Mouse (Mus musculus) brain, embryonic 14.5 days (tissue): Measurements from ENCODE around the gene Npr1.

Source experiments
- CTCF ChIP-seq: fragments of 200-500 bp; IDR thresholded peaks from 2 replicates; pipeline ENCODE4 v1.5.1; 2012; ENCODE audit warnings: inconsistent platforms, mild to moderate bottlenecking, moderate library complexity, borderline replicate concordance; ENCODE audit not compliant: insufficient read depth, insufficient read length; ENCODE audit errors: extremely low read depth
- POLR2A ChIP-seq: fragments of 200-500 bp; IDR thresholded peaks from 2 replicates; pipeline ENCODE4 v1.6.1; 2012; ENCODE audit warnings: mild to moderate bottlenecking, inconsistent platforms, borderline replicate concordance; ENCODE audit not compliant: poor library complexity, insufficient read depth, insufficient read length, severe bottlenecking; ENCODE audit errors: extremely low read depth

GRCm38 (mm10) chr3:90512276-90512675 lies 46.6 kb upstream of the Npr1 start:
- TF ChIP-seq POLR2A: no peak
- no peak for TF ChIP-seq CTCF
